31 mouse cellular contexts compared by ENCODE assay signal in genomic region chr12:36085380-36085779, GRCm38 (mm10).
"Had no signal": no experiment of that assay in that cellular context is flagged by ENCODE, and none has a peak within 500 bp of the region (broad histone marks: within the 10 kb centered on the region; RNA-seq: fewer than 3 reads in every experiment).

No protein-coding gene starts in this region.

- H3K4me2 ChIP-seq: limb, embryonic 12.5 days; limb, embryonic 15.5 days; liver, embryonic 11.5 days; liver, embryonic 12.5 days; liver, embryonic 13.5 days; liver, embryonic 15.5 days; lung, embryonic 14.5 days; lung, embryonic 15.5 days; midbrain, embryonic 11.5 days; midbrain, embryonic 12.5 days; midbrain, embryonic 13.5 days; midbrain, embryonic 15.5 days; neural tube, embryonic 12.5 days had no signal

- H3K27ac ChIP-seq: left cerebral cortex, adult 2 months; limb, embryonic 12.5 days; limb, embryonic 15.5 days; liver, embryonic 12.5 days; liver, embryonic 13.5 days; liver, embryonic 14.5 days; liver, embryonic 15.5 days; lung, embryonic 15.5 days; macrophage; midbrain, embryonic 10.5 days; midbrain, embryonic 12.5 days; midbrain, embryonic 13.5 days; midbrain, embryonic 15.5 days; neural tube, embryonic 12.5 days had no signal

- DNase-seq: left cerebral cortex, postnatal 4 days; liver; liver, embryonic 13.5 days; liver, postnatal 0 days; lung, adult 18-20 months; lung, adult 2 months; lung, embryonic 14.5 days; lung, postnatal 10 days; lung, postnatal 14 days; lung, postnatal 36 days; lung, postnatal 4 days; midbrain, embryonic 14.5 days had no signal

- H3K9me3 ChIP-seq: limb, embryonic 12.5 days; limb, embryonic 15.5 days; liver, embryonic 12.5 days; liver, embryonic 13.5 days; liver, embryonic 15.5 days; lung, embryonic 15.5 days; megakaryocyte, embryonic 14.5 days; midbrain, embryonic 10.5 days; midbrain, embryonic 12.5 days; midbrain, embryonic 13.5 days; midbrain, embryonic 15.5 days; neural tube, embryonic 12.5 days had no signal

- H3K9ac ChIP-seq: limb, embryonic 12.5 days; limb, embryonic 15.5 days; liver, embryonic 12.5 days; liver, embryonic 13.5 days; liver, embryonic 14.5 days; liver, embryonic 15.5 days; liver, postnatal 0 days; lung, embryonic 14.5 days; lung, embryonic 15.5 days; midbrain, embryonic 12.5 days; midbrain, embryonic 13.5 days; midbrain, embryonic 15.5 days; neural tube, embryonic 12.5 days had no signal

- H3K36me3 ChIP-seq: limb, embryonic 12.5 days; limb, embryonic 15.5 days; liver, embryonic 12.5 days; liver, embryonic 13.5 days; liver, embryonic 15.5 days; lung, embryonic 15.5 days; midbrain, embryonic 12.5 days; midbrain, embryonic 15.5 days; neural tube, embryonic 12.5 days had no signal

- ATAC-seq: liver, embryonic 12.5 days; liver, postnatal 0 days; lung, postnatal 0 days; midbrain, embryonic 13.5 days; midbrain, embryonic 15.5 days; midbrain, embryonic 16.5 days had no signal

- H3K4me3 ChIP-seq: left cerebral cortex, adult 2 months; limb, embryonic 12.5 days; limb, embryonic 15.5 days; liver, embryonic 12.5 days; liver, embryonic 13.5 days; liver, embryonic 15.5 days; lung, embryonic 15.5 days; megakaryocyte, embryonic 14.5 days; midbrain, embryonic 10.5 days; midbrain, embryonic 12.5 days; midbrain, embryonic 13.5 days; midbrain, embryonic 15.5 days; myocyte; neural tube, embryonic 12.5 days had no signal

- H3K27me3 ChIP-seq: limb, embryonic 12.5 days; limb, embryonic 15.5 days; liver, embryonic 12.5 days; liver, embryonic 13.5 days; liver, embryonic 15.5 days; lung, embryonic 15.5 days; midbrain, embryonic 12.5 days; midbrain, embryonic 13.5 days; midbrain, embryonic 15.5 days; neural tube, embryonic 12.5 days had no signal

- H3K4me1 ChIP-seq: limb, embryonic 15.5 days; liver, embryonic 12.5 days; liver, embryonic 13.5 days; liver, embryonic 15.5 days; lung, embryonic 15.5 days; megakaryocyte, embryonic 14.5 days; midbrain, embryonic 10.5 days; midbrain, embryonic 12.5 days; midbrain, embryonic 13.5 days; midbrain, embryonic 15.5 days; neural tube, embryonic 12.5 days had no signal
